Mouse (Mus musculus): Measurements from ENCODE around the gene Kctd12.
A peak's percentile ranks its signal among the peaks of the same experiment; 100 is the strongest.

Gene Kctd12

GRCm38 (mm10) chr14:102982627-102983540 lies at the start of gene Kctd12:
Kctd12 (minus strand) TSS chr14:102982637.
- peak; percentile 87 for DNase-seq

GRCm38 (mm10) chr14:103029203-103029602 lies 46.8 kb upstream of the Kctd12 start:
- DNase-seq, result no peak

- DNase-seq, result no peak
These were observed 37.6 kb upstream of the Kctd12 start for GRCm38 (mm10) chr14:103020046-103020445.

- DNase-seq, result no peak
These were observed 34.6 kb upstream of the Kctd12 start for GRCm38 (mm10) chr14:103017009-103017408.

- DNase-seq, result peak; percentile 65
These were observed 30.2 kb upstream of the Kctd12 start for GRCm38 (mm10) chr14:103012563-103013150.

- DNase-seq, result peak; percentile 58
These were observed 29.3 kb upstream of the Kctd12 start for GRCm38 (mm10) chr14:103011782-103012181.

GRCm38 (mm10) chr14:103007737-103008136 lies 25.3 kb upstream of the Kctd12 start:
- peak; percentile 9 for DNase-seq

- peak; percentile 69 for DNase-seq
These were observed 12.5 kb upstream of the Kctd12 start for GRCm38 (mm10) chr14:102994662-102995561.

- no peak for DNase-seq
These were observed 8.3 kb upstream of the Kctd12 start for GRCm38 (mm10) chr14:102990765-102991164.

- DNase-seq, result no peak
These were observed 7.4 kb upstream of the Kctd12 start for GRCm38 (mm10) chr14:102989866-102990265.

- DNase-seq, result no peak
These were observed 6.8 kb upstream of the Kctd12 start for GRCm38 (mm10) chr14:102989254-102989653.

GRCm38 (mm10) chr14:102987626-102988025 lies 5.2 kb upstream of the Kctd12 start:
- DNase-seq, result no peak

- no peak for DNase-seq
These were observed 1.2 kb upstream of the Kctd12 start for GRCm38 (mm10) chr14:102983686-102984085.

- no peak for DNase-seq
These were observed 316 bp downstream of the Kctd12 start for GRCm38 (mm10) chr14:102982016-102982626.

GRCm38 (mm10) chr14:102981441-102982015 lies 909 bp downstream of the Kctd12 start:
- DNase-seq, result peak; percentile 46

GRCm38 (mm10) chr14:102980986-102981385 lies 1.5 kb downstream of the Kctd12 start:
- DNase-seq, result no peak

GRCm38 (mm10) chr14:102980481-102980880 lies 2.0 kb downstream of the Kctd12 start:
- peak; percentile 11 for DNase-seq

- DNase-seq, result peak; percentile 15
These were observed 2.6 kb downstream of the Kctd12 start for GRCm38 (mm10) chr14:102979831-102980230.

- no peak for DNase-seq
These were observed 6.6 kb downstream of the Kctd12 start for GRCm38 (mm10) chr14:102975865-102976264.

GRCm38 (mm10) chr14:102968824-102969223 lies 13.6 kb downstream of the Kctd12 start:
- DNase-seq, result no peak

- no peak for DNase-seq
These were observed 16.2 kb downstream of the Kctd12 start for GRCm38 (mm10) chr14:102966241-102966640.

GRCm38 (mm10) chr14:102965841-102966240 lies 16.6 kb downstream of the Kctd12 start:
- no peak for DNase-seq

Data from liver (tissue).